Mouse (Mus musculus): Measurements from ENCODE around the gene Acad9. TPM values are rescaled to one million over a fixed set of nuclear protein-coding genes. Genes with fewer than 3 reads are reported as not detected.

The Acad9 gene
- total and polyA plus RNA-seq, 3 experiments = 61.7 to 86.4 (median 77.8) TPM

Other genes with a start within 250 kb of the Acad9 start
- 32.6 and 38.9 TPM in 2 replicates for gene Dcun1d1, start 128.5 kb upstream of the Acad9 start, total RNA-seq (2012; rRNA removed)
- 72.4 and 86.0 TPM in 2 replicates for gene Dcun1d1, start 128.5 kb upstream of the Acad9 start, total RNA-seq (2014; rRNA removed)
- 42.3 and 55.2 TPM in 2 replicates for gene Dcun1d1, start 128.5 kb upstream of the Acad9 start, polyA plus RNA-seq (2012; ENCODE audit: insufficient read length, low read depth)
- gene Mccc1, start 65.3 kb upstream of the Acad9 start, total RNA-seq (2012; rRNA removed) = 12.8 and 13.4 TPM in 2 replicates
- 9.5 and 10.0 TPM in 2 replicates for gene Mccc1, start 65.3 kb upstream of the Acad9 start, total RNA-seq (2014; rRNA removed)
- gene Mccc1, start 65.3 kb upstream of the Acad9 start, polyA plus RNA-seq (2012; ENCODE audit: insufficient read length, low read depth) = 30.0 and 37.9 TPM in 2 replicates
- gene Ccdc144b, start 12.4 kb upstream of the Acad9 start, total RNA-seq (2012; rRNA removed) = 0.04 TPM in 1 of 2 replicates, not detected in the other
- gene Ccdc144b, start 12.4 kb upstream of the Acad9 start, total RNA-seq (2014; rRNA removed) = not detected in 2 replicates
- gene Ccdc144b, start 12.4 kb upstream of the Acad9 start, polyA plus RNA-seq (2012; ENCODE audit: insufficient read length, low read depth) = 0.05 and 0.10 TPM in 2 replicates
- gene D3Ertd254e, start 85.0 kb downstream of the Acad9 start, total RNA-seq (2012; rRNA removed) = 3.0 and 3.4 TPM in 2 replicates
- 5.0 and 5.8 TPM in 2 replicates for gene D3Ertd254e, start 85.0 kb downstream of the Acad9 start, total RNA-seq (2014; rRNA removed)
- gene D3Ertd254e, start 85.0 kb downstream of the Acad9 start, polyA plus RNA-seq (2012; ENCODE audit: insufficient read length, low read depth) = 4.7 and 4.8 TPM in 2 replicates
- not detected in 2 replicates for gene Qrfpr, start 156.3 kb downstream of the Acad9 start, total RNA-seq (2012; rRNA removed)
- not detected in 2 replicates for gene Qrfpr, start 156.3 kb downstream of the Acad9 start, total RNA-seq (2014; rRNA removed)
- gene Qrfpr, start 156.3 kb downstream of the Acad9 start, polyA plus RNA-seq (2012; ENCODE audit: insufficient read length, low read depth) = not detected in 2 replicates